Mouse (Mus musculus) heart, adult 8-10 months (tissue): ENCODE measurements around the gene Dydc1. TPM values are rescaled to one million over a fixed set of nuclear protein-coding genes. Genes with fewer than 3 reads are reported as not detected.
"Not testable (repeated sequence)": the region's sequence is repeated elsewhere in the genome, so short reads cannot be mapped to it uniquely, and the experiment has no call there.

Experiments
- DNase-seq: peaks from one replicate; pipeline ENCODE4 v3.0.0; 2022; ENCODE audit warnings: low spot score
- total RNA-seq, 4 experiments: library from RNA; stranded (reverse); gene quantifications; 2 replicates each; pipeline ENCODE4 v1.2.4; 2022

Gene Dydc1
- total RNA-seq = not detected

DNA sequence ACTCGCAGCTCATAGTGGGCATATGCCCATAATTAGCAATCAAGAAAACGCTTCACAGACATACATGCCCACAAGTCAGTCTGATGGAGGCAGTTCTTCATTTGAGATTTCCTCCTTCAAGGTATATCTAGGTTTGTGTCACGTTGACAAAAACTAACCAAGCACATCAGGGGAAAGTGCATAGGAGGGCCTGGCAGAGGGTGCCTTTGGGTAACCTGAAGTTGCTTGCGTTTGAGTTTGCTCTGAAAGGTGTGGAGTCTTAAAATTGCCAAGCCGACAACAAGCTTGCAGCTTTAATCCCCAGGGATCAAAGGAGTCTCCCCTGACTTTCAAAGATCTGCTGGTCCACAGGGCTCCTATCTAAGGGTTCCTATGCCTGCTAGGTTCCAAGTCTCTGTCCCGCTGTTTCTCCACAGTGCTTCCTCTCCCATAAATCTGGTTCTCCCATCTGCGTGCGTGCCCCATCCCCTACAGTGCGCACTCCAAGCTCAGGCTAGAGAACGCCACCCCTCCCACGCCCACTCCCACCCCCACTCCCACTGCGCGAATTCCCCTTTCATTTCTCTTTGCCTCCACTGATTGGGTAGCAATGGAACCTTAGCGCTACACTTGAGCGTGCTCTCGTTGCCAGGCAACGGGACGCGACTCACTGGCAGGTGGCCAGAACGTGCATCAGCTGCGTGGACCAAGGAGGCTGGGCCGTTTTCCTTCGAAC lies at the start of gene Dydc1:
Gene Dydc1 (plus strand): TSS at position 683 of the 715 bp plus-strand sequence.
- DNase-seq = no peak

DNA sequence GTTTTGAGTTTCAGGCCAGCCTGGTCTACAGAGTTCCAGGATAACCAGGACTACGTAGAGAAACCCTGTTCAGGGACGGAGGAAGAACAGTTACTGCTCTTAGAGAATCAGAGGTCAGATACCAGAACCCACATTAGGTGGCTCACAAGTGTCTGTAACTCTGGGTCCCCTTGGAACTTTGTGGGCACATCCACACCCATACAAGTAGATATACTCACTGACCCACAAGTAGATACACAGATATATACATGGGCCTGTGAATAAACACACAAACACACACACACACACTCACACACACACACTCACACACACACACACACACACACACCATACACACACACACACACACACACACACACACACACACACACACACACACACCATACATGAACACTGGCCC lies 47.6 kb upstream of the Dydc1 start:
- no peak for DNase-seq

DNA sequence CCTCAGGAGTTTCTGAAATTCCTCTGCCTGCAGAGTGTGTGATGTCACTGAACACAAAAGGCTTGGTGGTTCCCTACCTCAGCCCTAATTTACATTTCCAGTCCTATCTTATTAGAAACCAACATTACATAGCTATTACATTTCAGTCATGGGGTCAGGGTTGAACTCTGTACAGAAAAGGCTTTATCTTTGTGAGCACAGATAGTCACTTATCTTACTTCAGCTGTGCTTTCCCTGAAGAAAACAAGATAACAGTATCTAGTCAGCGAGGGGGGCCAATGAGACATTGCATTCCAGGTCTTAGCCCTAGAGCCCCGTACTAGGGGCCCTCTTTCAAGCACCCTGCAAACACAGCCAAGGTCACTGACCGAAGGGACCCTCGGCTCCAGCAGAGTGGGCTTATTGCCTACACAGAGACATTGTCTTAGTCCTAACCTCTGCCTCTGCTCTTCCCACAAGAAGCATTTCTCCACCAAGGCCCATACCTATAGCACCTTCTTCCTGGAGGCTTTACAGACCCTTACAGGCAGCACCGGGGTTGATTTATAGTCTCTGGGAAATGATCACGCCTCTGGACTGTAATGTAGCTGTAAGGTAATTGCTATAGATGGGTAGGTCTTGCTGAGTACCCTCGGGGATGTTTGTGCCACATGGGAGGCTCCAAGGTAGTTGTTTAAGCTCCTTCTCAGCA lies 47.0 kb upstream of the Dydc1 start:
- no peak for DNase-seq

DNA sequence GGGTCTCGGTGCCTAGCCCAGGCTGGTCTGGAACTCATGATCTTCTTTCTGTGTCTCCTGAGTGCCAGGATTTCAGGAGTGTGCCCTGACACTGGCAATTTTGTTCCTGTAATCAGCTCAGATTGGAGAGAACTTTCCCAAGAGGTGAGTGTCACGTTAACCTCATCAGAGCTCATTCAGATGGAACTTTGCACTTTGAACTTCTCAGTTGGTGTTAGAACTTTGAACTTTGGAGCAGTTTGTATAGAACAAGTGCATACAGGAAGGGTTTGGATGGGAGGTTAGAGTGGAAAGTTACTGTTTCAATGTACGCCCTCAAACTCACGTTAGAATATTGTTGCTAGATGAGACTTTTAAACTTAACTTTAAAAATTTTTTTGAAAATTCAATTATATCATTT lies 43.4 kb upstream of the Dydc1 start:
- DNase-seq = no peak

DNA sequence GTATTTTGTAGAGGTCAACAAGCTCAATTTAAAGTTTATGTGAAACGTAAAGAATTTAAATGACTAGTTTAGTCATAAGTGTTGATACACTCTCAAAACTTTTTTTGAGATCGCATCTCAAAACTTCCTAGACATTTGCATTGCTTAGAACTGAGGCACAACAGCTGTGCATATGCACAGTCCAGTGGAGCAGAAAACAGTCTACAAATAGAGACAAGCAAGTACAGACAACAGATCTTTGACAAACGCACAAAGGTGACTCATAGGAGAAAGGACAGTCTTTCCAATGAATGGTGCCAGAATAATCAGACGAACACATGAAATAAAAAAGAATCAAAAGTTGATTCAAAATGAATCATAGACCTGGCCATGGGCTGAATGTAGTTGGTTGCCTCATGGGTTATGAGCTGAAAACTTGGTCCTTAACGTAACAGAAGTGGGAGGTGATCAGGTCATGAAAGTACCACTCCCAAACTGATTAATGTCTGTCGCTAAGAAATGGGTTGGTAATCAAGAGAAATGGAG lies 41.7 kb upstream of the Dydc1 start:
- DNase-seq = no peak

DNA sequence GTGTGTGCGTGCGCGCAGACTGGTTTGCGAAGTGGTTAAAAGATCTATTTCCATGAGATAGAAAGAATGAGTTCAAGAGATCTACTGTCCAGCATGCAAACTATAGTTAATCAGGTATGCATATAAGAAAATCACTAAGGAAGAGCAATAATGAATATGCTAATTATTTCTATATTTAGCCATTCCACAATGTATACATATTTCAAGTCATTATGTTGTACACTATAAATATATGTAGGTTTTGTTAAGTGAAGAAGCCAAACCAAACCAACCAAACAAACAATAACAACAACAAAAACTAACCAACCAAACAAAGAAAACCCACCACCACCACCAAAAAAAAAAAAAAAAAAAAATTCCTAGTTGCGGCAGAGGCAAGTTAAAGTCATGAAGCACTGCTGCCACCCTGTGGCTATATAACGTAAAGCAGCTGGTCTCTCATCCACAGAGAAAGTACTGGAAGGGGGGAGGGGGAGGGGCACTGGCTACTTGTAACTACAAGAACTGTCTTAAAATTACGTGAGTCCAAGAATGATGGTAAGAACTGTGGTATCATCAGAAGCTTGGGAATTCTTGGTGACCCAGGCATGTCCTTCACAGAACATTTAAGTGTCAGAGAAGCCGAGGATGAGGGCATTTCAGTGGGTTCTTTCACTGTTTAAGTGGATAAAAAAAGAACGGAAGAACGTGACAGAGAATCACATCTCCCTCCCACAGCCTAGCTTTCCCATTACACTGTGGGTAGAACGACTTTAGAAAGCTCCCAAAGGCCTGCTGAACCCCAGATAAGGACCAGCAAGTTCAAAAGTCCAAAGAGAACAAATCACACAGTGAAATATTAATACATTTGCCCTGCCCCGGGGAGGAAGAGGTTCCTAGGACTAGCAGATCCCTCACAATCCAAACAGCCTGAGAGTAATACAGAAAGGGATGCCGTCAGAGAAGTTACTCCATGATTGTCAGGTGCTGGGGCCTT lies 39.3 kb upstream of the Dydc1 start:
- DNase-seq = peak; percentile 58

DNA sequence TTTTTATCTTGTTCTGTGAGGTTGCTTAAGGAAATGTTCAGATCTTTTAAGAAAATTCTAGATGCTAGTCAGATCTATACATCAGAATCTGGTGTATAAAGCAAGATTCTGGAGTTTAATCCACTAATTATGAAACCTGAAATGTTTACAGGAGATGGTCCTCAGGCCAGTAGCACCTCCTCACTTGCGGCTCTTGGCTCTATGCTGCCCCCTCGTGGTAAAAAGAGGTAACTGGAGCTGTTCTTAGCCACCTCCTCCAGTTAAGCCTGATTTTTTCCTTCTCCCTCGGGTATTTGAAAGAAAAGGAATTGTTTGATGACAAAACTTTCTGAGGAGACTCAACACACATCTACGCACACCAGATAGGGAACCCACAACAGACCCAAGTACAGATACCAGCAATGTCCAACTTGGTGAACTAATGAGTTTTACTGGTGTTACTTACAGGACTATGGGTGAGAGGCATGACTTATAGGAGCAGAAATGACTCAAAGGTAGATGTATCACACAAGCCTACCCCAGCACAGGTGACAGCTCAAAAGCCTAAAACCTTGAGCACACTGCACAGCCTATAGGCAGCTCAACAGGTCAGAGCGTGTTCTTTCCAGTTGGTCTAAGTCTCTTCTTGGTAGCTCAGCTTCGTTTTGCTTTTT lies 37.4 kb upstream of the Dydc1 start:
- DNase-seq = peak; percentile 50

DNA sequence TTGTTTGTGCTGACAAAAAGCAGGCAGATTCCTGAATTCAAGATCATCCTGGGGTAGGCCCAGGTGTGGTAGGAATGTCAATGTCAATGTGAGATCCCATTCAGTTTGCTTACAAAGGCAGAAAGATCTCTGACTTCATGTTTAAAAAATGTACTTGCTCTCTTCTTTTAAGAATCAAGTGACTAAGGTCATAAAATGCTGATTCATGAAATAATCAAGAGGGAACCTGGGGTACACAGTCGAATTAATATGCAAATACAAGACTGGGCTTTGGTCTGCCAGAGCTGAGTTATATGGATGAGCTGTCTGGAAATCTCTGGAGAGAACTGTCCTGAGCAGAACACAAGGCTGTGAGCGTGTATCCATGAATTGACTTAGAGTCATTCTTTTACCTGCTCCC lies 25.3 kb upstream of the Dydc1 start:
- DNase-seq = no peak

DNA sequence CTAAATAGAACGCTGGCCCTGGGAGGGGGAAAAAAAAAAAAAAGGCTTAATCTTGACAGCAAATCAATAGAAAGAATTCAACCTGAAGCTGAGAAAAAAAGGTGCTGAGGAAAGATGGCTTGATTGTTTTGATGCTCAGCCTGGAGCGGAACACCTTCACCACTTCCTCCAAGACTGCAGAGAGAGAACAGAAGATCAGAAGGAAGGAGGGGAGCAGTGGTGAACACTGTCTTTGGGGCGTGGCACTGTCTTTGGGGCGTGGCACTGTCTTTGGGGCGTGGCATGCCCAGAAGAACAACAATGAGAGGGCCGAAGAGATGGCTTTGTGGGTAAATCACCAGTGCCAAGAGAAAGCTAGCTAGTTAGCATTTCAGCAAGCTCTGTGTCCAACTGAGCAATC lies 22.2 kb upstream of the Dydc1 start:
- DNase-seq = no peak

DNA sequence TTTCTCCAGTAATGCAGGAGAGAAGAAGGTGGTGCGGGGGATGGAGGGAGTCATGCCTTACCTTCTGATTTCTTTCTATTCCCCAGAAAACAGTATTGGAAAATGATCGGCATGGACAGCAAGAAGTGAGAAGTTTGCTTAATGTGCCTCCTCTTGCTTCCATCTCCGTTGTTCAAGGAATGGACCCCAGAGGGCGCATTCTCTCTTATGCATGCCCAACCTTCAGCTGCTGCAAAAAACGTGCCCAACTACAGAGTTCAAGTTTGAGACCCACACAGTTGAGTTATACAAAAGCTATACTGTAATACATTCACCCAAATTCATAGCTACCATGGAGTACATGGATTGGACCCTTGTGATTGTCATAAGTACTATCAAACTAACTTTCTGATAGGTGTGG lies 20.2 kb upstream of the Dydc1 start:
- no peak for DNase-seq

DNA sequence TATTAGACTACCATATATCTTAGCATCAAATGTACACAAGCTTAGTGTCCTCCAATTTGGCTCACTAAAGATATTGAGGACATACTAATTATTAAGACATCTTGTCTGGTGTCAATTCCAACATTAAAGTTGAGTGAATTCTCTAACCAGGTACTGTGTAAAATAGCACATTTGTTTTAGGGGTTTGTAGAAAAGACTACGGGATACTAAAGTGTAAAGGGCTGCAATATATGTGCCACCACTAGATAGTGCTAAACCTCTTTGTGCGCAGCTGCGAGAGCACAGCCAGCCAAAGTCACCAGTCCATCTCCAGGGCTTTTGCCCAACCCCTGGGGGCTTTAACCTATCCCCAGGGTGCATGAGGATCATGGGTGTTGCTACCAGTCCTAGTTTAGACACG lies 19.5 kb upstream of the Dydc1 start:
- not testable (repeated sequence) for DNase-seq

DNA sequence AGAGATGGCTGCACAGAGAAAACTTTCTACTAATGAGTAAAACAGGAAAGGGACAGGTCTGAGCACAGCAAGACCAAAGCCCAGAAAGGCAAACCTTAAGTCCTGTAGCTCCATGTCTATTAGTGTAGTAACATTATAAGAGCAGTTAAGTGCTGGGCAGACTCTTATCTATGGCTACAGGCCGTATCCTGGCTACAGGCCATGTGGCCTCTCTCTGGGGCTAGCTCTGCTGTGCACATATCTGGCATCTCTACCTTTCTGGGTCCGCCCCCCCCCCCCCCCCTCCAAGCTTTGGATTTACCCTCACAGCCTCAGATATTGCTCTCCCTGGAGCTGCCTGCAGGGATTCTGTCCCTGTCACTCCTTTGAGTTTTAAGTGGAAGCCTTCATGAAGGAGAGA lies 7.5 kb upstream of the Dydc1 start:
- no peak for DNase-seq

DNA sequence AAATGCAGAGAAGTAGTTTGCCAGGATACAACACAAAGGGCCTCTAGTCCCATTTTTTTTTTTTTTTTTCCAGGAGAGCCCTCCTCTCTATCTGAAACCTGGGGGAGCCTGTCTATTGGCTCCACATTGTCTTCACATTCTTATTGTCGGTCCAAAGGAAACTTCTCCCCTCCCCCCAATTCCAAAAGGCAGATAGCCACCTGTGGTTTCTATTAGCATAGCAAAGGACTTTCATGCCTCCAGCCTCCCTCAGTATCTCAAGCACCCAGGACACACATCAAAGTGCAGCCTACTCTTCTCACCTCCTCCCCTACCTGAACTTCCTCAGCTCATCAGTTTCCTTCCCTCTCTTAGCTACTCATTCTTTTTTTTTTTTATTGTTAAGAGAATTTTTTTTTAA lies 6.3 kb upstream of the Dydc1 start:
- no peak for DNase-seq

DNA sequence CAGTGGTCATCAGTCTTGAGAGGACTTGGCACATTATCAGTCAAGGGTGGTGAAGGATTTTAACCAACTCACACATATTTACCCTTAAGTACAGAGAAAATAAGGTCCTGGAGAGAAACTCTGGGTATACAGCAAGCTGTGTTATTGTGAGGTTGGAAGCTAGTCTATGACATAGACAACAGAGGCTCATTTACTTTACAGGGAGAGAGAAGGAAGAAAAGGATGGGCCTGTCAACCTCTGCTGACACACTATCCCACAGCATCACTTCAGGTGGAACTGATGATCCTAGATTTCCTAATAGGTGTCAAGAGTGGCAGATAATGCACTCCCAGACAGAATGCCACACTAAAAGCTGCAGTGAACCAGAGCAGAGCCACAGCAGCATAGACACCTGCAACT lies 3.6 kb upstream of the Dydc1 start, which contains the start of gene Dydc2:
Gene Dydc2 (minus strand): TSS at position 101 of the 400 bp plus-strand sequence.
- DNase-seq = no peak

DNA sequence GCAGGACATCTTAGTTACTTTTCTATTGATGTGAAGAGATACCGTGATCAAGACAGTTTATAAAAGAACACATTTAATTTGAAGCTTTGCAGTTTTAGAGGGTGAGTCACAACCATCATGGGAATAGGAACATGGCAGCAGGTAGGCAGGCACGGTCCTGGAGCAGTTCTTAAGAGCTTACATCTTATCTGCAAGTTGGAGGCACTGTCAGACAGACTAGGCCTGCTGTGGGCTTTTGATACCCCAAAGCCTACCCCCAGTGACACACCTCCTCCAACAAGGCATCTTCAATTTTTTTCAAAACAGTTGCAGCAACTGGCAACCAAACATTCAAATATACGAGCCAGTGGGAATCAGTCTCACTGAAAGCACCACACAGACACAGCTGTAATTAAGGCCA lies 2.4 kb upstream of the Dydc1 start:
- DNase-seq = no peak

DNA sequence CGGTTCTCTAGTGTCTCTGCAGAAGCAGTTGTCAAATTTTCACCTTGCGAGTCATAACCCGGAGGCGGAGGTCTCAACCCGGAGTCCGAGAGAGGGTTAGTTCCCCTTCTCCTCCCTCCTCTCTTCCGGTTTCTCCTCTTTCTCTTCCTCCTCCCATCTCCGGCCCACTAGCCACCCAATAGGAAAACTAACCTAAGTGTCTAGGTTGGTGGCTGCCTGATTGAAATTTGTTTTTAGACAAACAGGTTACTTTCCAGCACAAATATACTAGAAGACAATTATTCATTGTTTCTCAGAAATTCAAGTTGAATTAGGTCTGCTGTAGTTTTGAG lies 199 bp downstream of the Dydc1 start:
- DNase-seq = no peak

DNA sequence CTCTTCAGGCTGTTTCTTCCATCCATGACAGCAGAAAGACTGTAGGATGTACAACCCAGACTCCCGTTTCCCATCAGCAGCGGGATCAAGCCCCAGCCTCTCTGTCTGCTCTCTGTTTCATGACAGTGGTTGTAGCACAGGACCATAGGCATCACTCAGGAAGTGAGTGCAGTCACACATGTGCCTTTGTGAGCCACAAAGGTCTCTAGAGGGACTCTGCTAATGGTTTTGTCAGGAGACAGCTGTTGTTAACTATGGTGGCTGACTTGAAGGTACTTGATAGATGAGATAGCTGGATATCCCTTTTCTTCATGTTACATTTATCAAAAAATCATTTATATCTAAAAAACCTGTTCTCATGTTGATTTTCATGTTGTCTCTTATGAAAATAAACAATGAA lies 9.7 kb downstream of the Dydc1 start:
- no peak for DNase-seq

DNA sequence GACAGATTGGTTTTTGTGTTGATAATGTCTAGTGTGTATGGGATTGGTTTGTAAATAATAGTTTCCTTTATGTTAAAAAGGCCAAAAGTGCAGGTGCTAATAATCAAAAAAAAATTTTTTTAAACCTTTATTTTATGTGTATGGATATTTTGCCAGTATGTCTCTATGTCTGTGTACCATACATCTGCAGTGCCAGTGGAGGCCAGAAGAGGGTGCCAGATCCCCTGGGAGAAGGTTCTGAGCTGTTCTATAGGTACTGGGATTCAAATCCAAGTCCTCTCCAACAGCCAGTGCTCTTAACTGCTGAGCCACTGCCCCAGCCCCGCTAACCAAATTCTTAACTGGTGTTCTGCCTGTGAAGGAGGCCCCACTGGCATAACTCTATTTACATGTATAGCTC lies 14.8 kb downstream of the Dydc1 start:
- no peak for DNase-seq

DNA sequence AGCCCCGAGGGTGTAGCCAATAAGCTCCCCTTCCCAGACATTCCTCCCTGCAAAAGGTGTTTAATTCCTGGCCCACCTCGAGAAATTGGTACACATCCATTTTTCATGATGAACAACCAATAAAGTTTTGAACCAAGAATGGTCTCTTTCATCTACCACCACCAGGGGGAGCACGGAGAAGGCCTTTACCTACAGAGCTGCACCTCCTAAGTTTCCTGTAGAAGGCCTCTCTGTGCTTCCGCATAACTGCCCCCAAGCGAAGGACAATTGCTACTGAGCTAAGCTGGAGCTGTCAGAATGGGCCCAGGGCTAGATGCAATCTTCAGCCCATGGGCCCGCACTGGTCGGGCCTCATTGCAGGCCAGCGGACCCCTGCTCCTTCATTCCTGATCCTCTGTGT lies 18.1 kb downstream of the Dydc1 start:
- no peak for DNase-seq

DNA sequence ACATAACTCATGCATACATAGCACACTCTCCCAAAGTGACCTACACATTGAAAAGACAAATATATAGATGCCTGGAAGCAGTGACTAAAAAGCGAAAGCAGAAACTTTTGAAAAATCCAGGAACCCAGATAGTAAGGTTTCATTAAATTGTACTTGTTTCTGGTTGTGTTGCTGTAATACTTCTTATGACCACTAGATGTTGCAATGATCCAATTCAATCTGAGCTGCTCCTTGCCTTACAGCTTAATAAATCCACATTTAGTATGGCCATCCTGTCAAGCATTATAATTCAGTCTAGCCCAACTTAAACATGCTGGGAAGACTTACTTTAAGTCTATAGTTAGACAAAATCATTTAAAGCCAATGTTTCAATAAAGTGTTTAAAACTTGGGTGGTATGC lies 21.4 kb downstream of the Dydc1 start:
- DNase-seq = no peak

DNA sequence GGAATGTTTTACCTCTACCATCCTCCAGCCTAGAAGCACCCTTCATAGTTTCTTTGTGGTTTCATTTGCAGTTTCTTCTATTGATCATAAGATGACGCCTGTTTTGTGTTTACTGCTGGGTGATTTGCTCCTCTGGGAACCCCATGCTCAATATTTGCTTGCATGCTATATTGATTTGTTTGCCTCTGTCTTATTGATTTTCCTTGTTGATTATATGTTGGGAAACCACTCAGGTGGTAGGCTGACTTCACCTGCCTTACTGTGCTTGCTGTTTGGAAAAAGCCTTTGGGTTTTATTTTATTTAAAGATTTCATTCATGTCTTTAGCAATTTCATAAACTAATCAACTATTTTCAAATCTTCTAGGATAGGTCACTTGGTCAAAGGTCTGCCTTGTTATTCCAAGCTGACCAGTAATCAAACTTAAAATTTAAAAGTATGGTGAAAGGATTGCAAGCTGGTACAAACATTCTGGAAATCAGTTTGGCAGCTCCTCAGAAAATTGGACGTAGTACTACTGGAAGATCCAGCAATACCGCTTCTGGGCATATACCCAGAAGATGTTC lies 23.7 kb downstream of the Dydc1 start:
- DNase-seq = no peak
